Mouse (Mus musculus): ENCODE data around the gene 4933412E24Rik. TPM values are rescaled to one million over a fixed set of nuclear protein-coding genes. Genes with fewer than 3 reads are reported as not detected.

Gene 4933412E24Rik
- polyA plus RNA-seq, 2 experiments = not detected

- ATAC-seq (ENCODE audit: insufficient read depth) (no peak), DNase-seq (ENCODE audit: low read depth in 3 of 3, low spot score in 3 of 3) (no peak)
- no peak overlapping the region for H3K4me3 ChIP-seq (ENCODE audit: insufficient read depth in 1 of 2, low read depth in 2 of 2, low read length in 2 of 2)
- H3K36me3 ChIP-seq (replicated peaks; ENCODE audit: control insufficient read depth, insufficient read depth, low read depth) = no peaks in the 10 kb centered on the region
- H3K27ac ChIP-seq = no peak overlapping the region
- 47% methylated on average over 4 of the region's 4 CpGs for WGBS (ENCODE audit: insufficient replicate concordance)
- H3K4me1 ChIP-seq (replicated peaks; ENCODE audit: control insufficient read depth in 2 of 2, insufficient read depth in 2 of 2, low read length in 1 of 2) = no peaks in the 10 kb centered on the region
- no peak overlapping the region for H3K9ac ChIP-seq (replicated peaks)
- H3K27me3 ChIP-seq (ENCODE audit: control insufficient read depth, insufficient read depth, low read length) = no peaks in the 10 kb centered on the region
- H3K4me2 ChIP-seq (ENCODE audit: low read depth) = no peak overlapping the region
- no peaks in the 10 kb centered on the region for H3K9me3 ChIP-seq (ENCODE audit: control insufficient read depth, low read length)
- TF ChIP-seq CTCF (IDR thresholded peaks at IDR 0.05; ENCODE audit: low read depth) (no peak), EP300 (IDR thresholded peaks at IDR 0.05; ENCODE audit: low read depth) (no peak)
These were observed 32.6 kb downstream of the 4933412E24Rik start for GRCm38 (mm10) chr15:59983777-59984176.

GRCm38 (mm10) chr15:59975310-59975709, 41.1 kb downstream of the 4933412E24Rik start:
- H3K36me3 ChIP-seq (replicated peaks; ENCODE audit: control insufficient read depth, insufficient read depth, low read depth) = no peaks in the 10 kb centered on the region
- no peak overlapping the region for H3K4me2 ChIP-seq (ENCODE audit: low read depth)
- DNase-seq (ENCODE audit: low read depth in 3 of 3, low spot score in 3 of 3) (no peak), ATAC-seq (ENCODE audit: insufficient read depth) (no peak)
- no peaks in the 10 kb centered on the region for H3K9me3 ChIP-seq (ENCODE audit: control insufficient read depth, low read length)
- H3K4me1 ChIP-seq (replicated peaks; ENCODE audit: control insufficient read depth in 2 of 2, insufficient read depth in 2 of 2, low read length in 1 of 2) = no peaks in the 10 kb centered on the region
- no peak overlapping the region for H3K9ac ChIP-seq (replicated peaks)
- no peak overlapping the region for H3K27ac ChIP-seq
- no peak overlapping the region for H3K4me3 ChIP-seq (ENCODE audit: insufficient read depth in 1 of 2, low read depth in 2 of 2, low read length in 2 of 2)
- TF ChIP-seq CTCF (IDR thresholded peaks at IDR 0.05; ENCODE audit: low read depth) = no peak
- TF ChIP-seq EP300 (IDR thresholded peaks at IDR 0.05; ENCODE audit: low read depth) = no peak
- no peaks in the 10 kb centered on the region for H3K27me3 ChIP-seq (ENCODE audit: control insufficient read depth, insufficient read depth, low read length)
- WGBS (ENCODE audit: insufficient replicate concordance) = 33% methylated on average over 3 of the region's 3 CpGs

- H3K36me3 ChIP-seq (replicated peaks; ENCODE audit: control insufficient read depth, insufficient read depth, low read depth) = no peaks in the 10 kb centered on the region
- H3K9me3 ChIP-seq (ENCODE audit: control insufficient read depth, low read length) = no peaks in the 10 kb centered on the region
- no peak overlapping the region for H3K4me2 ChIP-seq (ENCODE audit: low read depth)
- H3K4me1 ChIP-seq (replicated peaks; ENCODE audit: control insufficient read depth in 2 of 2, insufficient read depth in 2 of 2, low read length in 1 of 2) = no peaks in the 10 kb centered on the region
- 63% methylated on average over 5 of the region's 5 CpGs for WGBS (ENCODE audit: insufficient replicate concordance)
- TF ChIP-seq EP300 (IDR thresholded peaks at IDR 0.05; ENCODE audit: low read depth) = no peak
- TF ChIP-seq CTCF (IDR thresholded peaks at IDR 0.05; ENCODE audit: low read depth) = no peak
- H3K27me3 ChIP-seq (ENCODE audit: control insufficient read depth, insufficient read depth, low read length) = no peaks in the 10 kb centered on the region
- no peak for DNase-seq (ENCODE audit: low read depth in 3 of 3, low spot score in 3 of 3)
- H3K4me3 ChIP-seq (ENCODE audit: insufficient read depth in 1 of 2, low read depth in 2 of 2, low read length in 2 of 2) = no peak overlapping the region
- no peak for ATAC-seq (ENCODE audit: insufficient read depth)
- no peak overlapping the region for H3K9ac ChIP-seq (replicated peaks)
- H3K27ac ChIP-seq = no peak overlapping the region
These were observed 41.8 kb downstream of the 4933412E24Rik start for GRCm38 (mm10) chr15:59974584-59974983.

GRCm38 (mm10) chr15:59973651-59974519, 42.5 kb downstream of the 4933412E24Rik start:
- no peak for DNase-seq (ENCODE audit: low read depth in 3 of 3, low spot score in 3 of 3)
- no peak overlapping the region for H3K9ac ChIP-seq (replicated peaks)

More at GRCm38 (mm10) chr15:59973651-59974519, 42.5 kb downstream of the 4933412E24Rik start:
- no peak overlapping the region for H3K4me3 ChIP-seq (ENCODE audit: insufficient read depth in 1 of 2, low read depth in 2 of 2, low read length in 2 of 2)
- no peaks in the 10 kb centered on the region for H3K9me3 ChIP-seq (ENCODE audit: control insufficient read depth, low read length)
- H3K4me2 ChIP-seq (ENCODE audit: low read depth) = no peak overlapping the region
- no peak for ATAC-seq (ENCODE audit: insufficient read depth)
- no peaks in the 10 kb centered on the region for H3K4me1 ChIP-seq (replicated peaks; ENCODE audit: control insufficient read depth in 2 of 2, insufficient read depth in 2 of 2, low read length in 1 of 2)
- H3K36me3 ChIP-seq (replicated peaks; ENCODE audit: control insufficient read depth, insufficient read depth, low read depth) = no peaks in the 10 kb centered on the region
- no peaks in the 10 kb centered on the region for H3K27me3 ChIP-seq (ENCODE audit: control insufficient read depth, insufficient read depth, low read length)
- 69% methylated on average over 7 of the region's 7 CpGs for WGBS (ENCODE audit: insufficient replicate concordance)
- H3K27ac ChIP-seq = no peak overlapping the region
- TF ChIP-seq EP300 (IDR thresholded peaks at IDR 0.05; ENCODE audit: low read depth) (no peak), CTCF (IDR thresholded peaks at IDR 0.05; ENCODE audit: low read depth) (no peak)

Data from liver, embryonic 14.5 days (tissue).